Mouse (Mus musculus): ENCODE data around the gene Zfp704.

GRCm38 (mm10) chr3:9599738-9600410 is 10.0 kb downstream of the Zfp704 start:
- TF ChIP-seq CTCF (IDR thresholded peaks at IDR 0.05; ENCODE audit: control insufficient read depth, insufficient read depth, insufficient read length), result no peak
- no peak for TF ChIP-seq MYOG (IDR thresholded peaks at IDR 0.05; ENCODE audit: control insufficient read depth, extremely low read depth, insufficient read length)
- no peak for TF ChIP-seq CEBPB (IDR thresholded peaks at IDR 0.05; ENCODE audit: low read depth)
- no peak for TF ChIP-seq MAX (IDR thresholded peaks at IDR 0.05)

All from C2C12 (cell line).